Mouse (Mus musculus): ENCODE data around the gene Lamtor4.

- TF ChIP-seq CTCF (IDR thresholded peaks at IDR 0.05; ENCODE audit: extremely low read depth, insufficient read length, insufficient replicate concordance, low read depth, low read length) (no peak), POLR2A (IDR thresholded peaks at IDR 0.05; ENCODE audit: low read depth, low read length) (no peak)
These were observed 32.6 kb downstream of the Lamtor4 start for GRCm38 (mm10) chr5:138287861-138288260.
